Mouse (Mus musculus): Measurements from ENCODE around the gene Bcl6. TPM values are rescaled to one million over a fixed set of nuclear protein-coding genes. Genes with fewer than 3 reads are reported as not detected.

The Bcl6 gene
- polyA plus RNA-seq, 1 experiment from 2014 or later: 0.49 TPM

DNA sequence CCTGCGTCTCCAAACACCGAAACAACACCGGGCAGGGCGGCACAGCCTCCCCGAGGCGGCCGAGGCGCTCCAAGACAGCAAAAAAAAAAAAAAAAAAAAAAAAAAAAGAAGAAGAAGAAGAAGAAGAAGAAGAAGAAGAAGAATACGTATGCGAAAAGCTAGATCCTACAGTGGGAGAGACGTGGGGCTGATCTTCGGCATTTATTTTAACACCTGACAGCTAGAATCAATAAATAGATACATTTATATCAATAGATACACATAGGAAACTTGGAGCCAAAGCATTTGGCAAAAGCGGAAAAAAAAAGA, 541 bp downstream of the Bcl6 start:
- no peak for ATAC-seq (replicated peaks; ENCODE audit: low FRiP score, low TSS enrichment, low read depth)
- Histone ChIP-seq H3K9me3 (ENCODE audit: control insufficient read depth, low read length) (no peaks in the 10 kb centered on the region), H3K9ac (ENCODE audit: low read length) (peak overlapping the region; percentile 71), H3K4me1 (replicated peaks; ENCODE audit: control insufficient read depth, insufficient read depth, low read length) (peaks cover 30% of the 10 kb centered on the region), H3K36me3 (ENCODE audit: control insufficient read depth, insufficient read depth, low read length) (no peaks in the 10 kb centered on the region), H3K4me2 (ENCODE audit: low read length) (peak overlapping the region; percentile 95), H3K4me3 (ENCODE audit: low read depth, low read length) (peak overlapping the region; percentile 79), H3K27me3 (replicated peaks; ENCODE audit: control insufficient read depth, insufficient read depth, low read length) (peaks cover 3% of the 10 kb centered on the region; the same call in 1 of the 2 replicates), H3K27ac (ENCODE audit: low read depth) (peak overlapping the region; percentile 98)
- DNase-seq (ENCODE audit: low spot score): no peak
- 1% methylated on average over 13 of the region's 13 CpGs for WGBS

DNA sequence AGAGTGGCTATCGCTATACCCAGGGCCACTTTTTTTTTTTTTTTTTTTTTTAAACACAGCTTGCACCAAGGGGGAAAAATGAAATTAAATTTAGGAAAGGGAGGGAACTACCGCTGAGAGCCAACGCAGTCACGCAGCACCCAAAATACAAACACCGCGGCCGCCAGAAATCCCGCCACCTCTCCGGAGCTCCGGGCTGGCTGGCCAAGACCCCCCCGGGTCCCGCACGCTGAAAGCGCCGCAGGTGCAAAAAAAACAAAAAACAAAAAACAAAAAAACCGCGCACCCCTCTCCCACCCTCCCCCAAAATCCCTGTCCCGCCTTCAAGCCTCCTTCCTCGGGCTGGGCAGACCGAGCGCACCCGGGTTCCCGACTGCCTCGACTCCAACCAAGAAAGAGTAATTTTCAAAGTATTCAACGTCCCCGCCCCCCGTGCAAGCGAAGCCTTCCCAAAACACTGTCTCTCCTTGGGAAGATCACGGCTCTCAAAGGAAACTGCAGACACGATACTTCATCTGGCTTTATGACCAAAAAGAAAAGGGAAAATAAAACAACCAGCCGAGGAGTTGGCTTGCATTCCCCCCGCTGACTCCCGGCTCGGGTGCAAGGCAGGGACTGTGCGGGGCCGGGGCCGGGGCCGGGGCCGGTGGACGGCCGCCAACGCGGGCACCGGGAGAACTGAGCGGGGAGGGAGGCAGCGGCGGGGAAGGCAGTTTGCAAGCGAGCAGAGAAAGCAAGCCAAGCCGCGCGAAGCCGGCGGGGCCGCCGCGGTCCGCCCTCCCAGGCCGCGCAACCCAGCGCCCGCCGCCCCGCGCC, 1.1 kb downstream of the Bcl6 start:
- no peaks in the 10 kb centered on the region for H3K36me3 ChIP-seq (ENCODE audit: control insufficient read depth, insufficient read depth, low read length)
- H3K4me2 ChIP-seq (ENCODE audit: low read length): peak overlapping the region; percentile 95
- peak overlapping the region; percentile 71 for H3K9ac ChIP-seq (ENCODE audit: low read length)
- peak overlapping the region; percentile 98 for H3K27ac ChIP-seq (ENCODE audit: low read depth)
- H3K27me3 ChIP-seq (replicated peaks; ENCODE audit: control insufficient read depth, insufficient read depth, low read length): peaks cover 3% of the 10 kb centered on the region; the same call in 1 of the 2 replicates
- peaks cover 28% of the 10 kb centered on the region for H3K4me1 ChIP-seq (replicated peaks; ENCODE audit: control insufficient read depth, insufficient read depth, low read length)
- H3K4me3 ChIP-seq (ENCODE audit: low read depth, low read length): peak overlapping the region; percentile 79
- no peaks in the 10 kb centered on the region for H3K9me3 ChIP-seq (ENCODE audit: control insufficient read depth, low read length)
- DNase-seq (ENCODE audit: low spot score): peak; percentile 80
- under 1% methylated on average over 62 of the region's 64 CpGs for WGBS
- no peak for ATAC-seq (replicated peaks; ENCODE audit: low FRiP score, low TSS enrichment, low read depth)

DNA sequence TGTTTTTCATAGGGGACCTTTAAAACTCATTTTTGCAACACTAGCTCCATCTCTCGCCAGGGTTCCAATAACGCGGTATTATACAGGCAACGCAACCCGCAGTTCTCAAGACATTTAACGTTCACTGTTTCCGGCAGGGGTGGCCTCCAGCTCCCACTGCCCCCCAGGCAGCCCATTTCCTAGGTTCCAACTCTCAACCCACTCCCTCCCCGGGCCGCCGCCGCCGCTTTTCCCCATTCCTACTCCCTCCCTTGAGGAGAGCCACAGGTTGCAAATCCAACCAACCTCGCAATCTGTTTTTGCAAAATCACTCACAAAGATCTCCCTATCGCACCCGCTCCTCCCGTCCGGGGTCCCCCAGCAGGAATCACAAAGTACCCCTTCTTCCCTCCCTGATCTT, 1.8 kb downstream of the Bcl6 start:
- H3K4me1 ChIP-seq (replicated peaks; ENCODE audit: control insufficient read depth, insufficient read depth, low read length): peaks cover 30% of the 10 kb centered on the region
- no peaks in the 10 kb centered on the region for H3K9me3 ChIP-seq (ENCODE audit: control insufficient read depth, low read length)
- peak overlapping the region; percentile 71 for H3K9ac ChIP-seq (ENCODE audit: low read length)
- H3K4me2 ChIP-seq (ENCODE audit: low read length): peak overlapping the region; percentile 95
- 3% methylated on average over 17 of the region's 17 CpGs for WGBS
- H3K36me3 ChIP-seq (ENCODE audit: control insufficient read depth, insufficient read depth, low read length): no peaks in the 10 kb centered on the region
- peaks cover 5% of the 10 kb centered on the region; the same call in 1 of the 2 replicates for H3K27me3 ChIP-seq (replicated peaks; ENCODE audit: control insufficient read depth, insufficient read depth, low read length)
- no peak overlapping the region for H3K27ac ChIP-seq (ENCODE audit: low read depth)
- H3K4me3 ChIP-seq (ENCODE audit: low read depth, low read length): peak overlapping the region; percentile 79
- DNase-seq (ENCODE audit: low spot score) (peak; percentile 75), ATAC-seq (replicated peaks; ENCODE audit: low FRiP score, low TSS enrichment, low read depth) (no peak)

DNA sequence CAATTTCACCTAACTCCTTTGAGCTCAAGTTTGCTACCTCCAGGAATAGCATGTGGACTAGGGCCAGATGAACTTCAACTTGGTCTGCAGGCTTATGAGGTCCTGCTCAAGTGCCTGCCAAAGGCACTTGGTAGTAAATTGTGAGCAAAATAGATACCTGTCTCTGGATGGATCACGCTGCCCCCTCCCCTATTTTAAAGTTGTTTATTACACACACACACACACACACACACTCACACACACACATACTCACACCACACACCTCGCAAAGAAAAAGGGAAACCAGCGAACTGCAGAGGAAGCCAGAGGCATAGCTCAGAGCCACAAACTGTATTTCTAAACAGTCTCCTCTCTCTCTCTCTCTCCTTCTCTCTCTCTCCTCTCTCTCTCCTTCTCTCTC, 2.5 kb downstream of the Bcl6 start:
- no peak overlapping the region for H3K9ac ChIP-seq (ENCODE audit: low read length)
- peaks cover 33% of the 10 kb centered on the region for H3K4me1 ChIP-seq (replicated peaks; ENCODE audit: control insufficient read depth, insufficient read depth, low read length)
- H3K9me3 ChIP-seq (ENCODE audit: control insufficient read depth, low read length): no peaks in the 10 kb centered on the region
- H3K36me3 ChIP-seq (ENCODE audit: control insufficient read depth, insufficient read depth, low read length): no peaks in the 10 kb centered on the region
- peak overlapping the region; percentile 95 for H3K4me2 ChIP-seq (ENCODE audit: low read length)
- no peak overlapping the region for H3K27ac ChIP-seq (ENCODE audit: low read depth)
- H3K27me3 ChIP-seq (replicated peaks; ENCODE audit: control insufficient read depth, insufficient read depth, low read length): peaks cover 12% of the 10 kb centered on the region
- ATAC-seq (replicated peaks; ENCODE audit: low FRiP score, low TSS enrichment, low read depth) (no peak), DNase-seq (ENCODE audit: low spot score) (no peak)
- peak overlapping the region; percentile 79; the same call in 1 of the 2 replicates for H3K4me3 ChIP-seq (ENCODE audit: low read depth, low read length)
- 10% methylated on average over 3 of the region's 3 CpGs for WGBS

DNA sequence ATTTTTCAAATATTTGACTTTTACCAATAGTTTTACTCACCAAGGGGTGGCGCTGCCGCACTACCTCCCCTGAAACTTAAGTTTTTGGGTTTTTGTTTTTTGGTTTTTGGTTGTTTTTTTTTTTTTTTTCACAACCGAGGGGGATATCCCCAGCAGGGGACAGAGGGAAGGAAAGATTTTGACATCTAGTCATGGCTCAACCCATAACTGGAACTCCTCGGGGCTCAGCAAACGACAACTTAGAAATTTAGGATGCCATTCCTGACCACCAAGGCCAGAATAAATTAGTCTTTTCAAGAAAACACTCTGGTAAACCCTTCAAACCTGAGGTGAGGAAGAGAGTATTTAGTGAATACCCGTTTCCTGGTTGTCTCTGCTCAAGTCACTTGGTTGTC, 3.2 kb downstream of the Bcl6 start:
- WGBS: 6% methylated on average over 6 of the region's 6 CpGs

DNA sequence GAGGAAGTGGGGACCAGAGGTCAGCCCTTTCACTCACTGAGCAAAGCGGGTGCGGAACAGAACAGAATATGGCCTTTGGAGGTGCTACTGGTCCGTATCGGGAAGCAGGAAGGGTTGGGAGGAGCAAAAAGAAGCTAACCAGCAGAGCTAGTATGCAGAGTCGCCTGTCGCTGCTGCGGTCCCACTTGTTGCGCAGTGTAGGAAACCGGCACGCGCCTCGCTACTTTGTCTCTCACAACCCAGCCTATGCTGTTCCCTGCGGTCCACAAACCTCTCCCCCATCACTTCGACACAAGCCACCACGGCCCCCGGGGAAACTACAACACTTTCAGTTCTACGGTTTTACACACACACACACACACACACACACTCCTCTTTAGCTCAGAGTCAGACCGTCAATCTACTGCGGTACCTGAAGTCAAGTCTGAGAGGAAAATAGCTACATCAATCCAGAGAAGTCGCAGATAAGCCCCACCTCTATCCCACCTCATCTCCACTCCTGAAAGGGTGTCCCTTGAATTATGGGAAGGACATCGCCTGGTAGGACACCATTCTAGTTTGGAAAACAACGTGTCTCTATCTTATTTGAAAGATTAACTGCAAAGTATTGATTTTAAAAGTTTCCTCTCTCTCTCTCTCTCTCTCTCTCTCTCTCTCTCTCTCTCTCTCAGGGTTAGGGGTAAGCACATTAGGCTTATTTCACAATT, 3.7 kb downstream of the Bcl6 start:
- peak overlapping the region; percentile 42 for H3K9ac ChIP-seq (ENCODE audit: low read length)
- peak overlapping the region; percentile 41 for H3K4me3 ChIP-seq (ENCODE audit: low read depth, low read length)
- ATAC-seq (replicated peaks; ENCODE audit: low FRiP score, low TSS enrichment, low read depth): no peak

More for the DNA sequence above, 3.2 kb downstream of the Bcl6 start:
- Histone ChIP-seq H3K36me3 (ENCODE audit: control insufficient read depth, insufficient read depth, low read length) (no peaks in the 10 kb centered on the region), H3K9ac (ENCODE audit: low read length) (no peak overlapping the region), H3K9me3 (ENCODE audit: control insufficient read depth, low read length) (no peaks in the 10 kb centered on the region), H3K4me3 (ENCODE audit: low read depth, low read length) (no peak overlapping the region), H3K4me1 (replicated peaks; ENCODE audit: control insufficient read depth, insufficient read depth, low read length) (peaks cover 33% of the 10 kb centered on the region), H3K27ac (ENCODE audit: low read depth) (no peak overlapping the region), H3K27me3 (replicated peaks; ENCODE audit: control insufficient read depth, insufficient read depth, low read length) (peaks cover 19% of the 10 kb centered on the region), H3K4me2 (ENCODE audit: low read length) (peak overlapping the region; percentile 94)
- DNase-seq (ENCODE audit: low spot score): no peak
- ATAC-seq (replicated peaks; ENCODE audit: low FRiP score, low TSS enrichment, low read depth): no peak

DNA sequence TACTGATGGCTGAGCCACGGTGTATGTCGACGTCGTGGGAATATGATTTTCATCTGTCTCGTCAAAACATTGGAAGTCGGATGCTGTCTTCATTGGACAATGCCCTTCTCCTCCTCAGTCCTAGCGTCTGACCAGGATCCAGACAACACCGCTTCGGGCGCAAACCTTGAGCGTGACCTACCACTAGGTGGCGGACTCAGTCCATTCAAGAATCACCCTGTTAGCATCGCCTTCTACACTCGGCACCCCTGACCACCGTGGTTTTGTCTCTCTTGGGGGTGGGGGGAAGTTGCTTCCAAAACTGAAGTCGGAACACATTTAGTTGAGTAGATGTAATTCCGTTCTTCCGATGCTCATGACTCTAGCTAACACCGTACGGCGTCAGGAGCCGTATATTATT, 4.5 kb downstream of the Bcl6 start:
- Histone ChIP-seq H3K4me2 (ENCODE audit: low read length) (peak overlapping the region; percentile 94), H3K9ac (ENCODE audit: low read length) (peak overlapping the region; percentile 42; the same call in 1 of the 2 replicates), H3K9me3 (ENCODE audit: control insufficient read depth, low read length) (no peaks in the 10 kb centered on the region), H3K27ac (ENCODE audit: low read depth) (no peak overlapping the region), H3K36me3 (ENCODE audit: control insufficient read depth, insufficient read depth, low read length) (no peaks in the 10 kb centered on the region), H3K4me3 (ENCODE audit: low read depth, low read length) (peak overlapping the region; percentile 41), H3K4me1 (replicated peaks; ENCODE audit: control insufficient read depth, insufficient read depth, low read length) (peaks cover 28% of the 10 kb centered on the region), H3K27me3 (replicated peaks; ENCODE audit: control insufficient read depth, insufficient read depth, low read length) (peaks cover 30% of the 10 kb centered on the region)
- ATAC-seq (replicated peaks; ENCODE audit: low FRiP score, low TSS enrichment, low read depth): 0 out of 2 replicates have a peak, but pooled peaks have one; percentile 21
- WGBS: under 1% methylated on average over 22 of the region's 22 CpGs
- peak; percentile 96 for DNase-seq (ENCODE audit: low spot score)

More for the DNA sequence above, 3.7 kb downstream of the Bcl6 start:
- Histone ChIP-seq H3K9me3 (ENCODE audit: control insufficient read depth, low read length) (no peaks in the 10 kb centered on the region), H3K4me2 (ENCODE audit: low read length) (peak overlapping the region; percentile 94), H3K27me3 (replicated peaks; ENCODE audit: control insufficient read depth, insufficient read depth, low read length) (peaks cover 25% of the 10 kb centered on the region), H3K36me3 (ENCODE audit: control insufficient read depth, insufficient read depth, low read length) (no peaks in the 10 kb centered on the region), H3K4me1 (replicated peaks; ENCODE audit: control insufficient read depth, insufficient read depth, low read length) (peaks cover 32% of the 10 kb centered on the region), H3K27ac (ENCODE audit: low read depth) (no peak overlapping the region)
- DNase-seq (ENCODE audit: low spot score): peak; percentile 79
- 3% methylated on average over 22 of the region's 22 CpGs for WGBS

DNA sequence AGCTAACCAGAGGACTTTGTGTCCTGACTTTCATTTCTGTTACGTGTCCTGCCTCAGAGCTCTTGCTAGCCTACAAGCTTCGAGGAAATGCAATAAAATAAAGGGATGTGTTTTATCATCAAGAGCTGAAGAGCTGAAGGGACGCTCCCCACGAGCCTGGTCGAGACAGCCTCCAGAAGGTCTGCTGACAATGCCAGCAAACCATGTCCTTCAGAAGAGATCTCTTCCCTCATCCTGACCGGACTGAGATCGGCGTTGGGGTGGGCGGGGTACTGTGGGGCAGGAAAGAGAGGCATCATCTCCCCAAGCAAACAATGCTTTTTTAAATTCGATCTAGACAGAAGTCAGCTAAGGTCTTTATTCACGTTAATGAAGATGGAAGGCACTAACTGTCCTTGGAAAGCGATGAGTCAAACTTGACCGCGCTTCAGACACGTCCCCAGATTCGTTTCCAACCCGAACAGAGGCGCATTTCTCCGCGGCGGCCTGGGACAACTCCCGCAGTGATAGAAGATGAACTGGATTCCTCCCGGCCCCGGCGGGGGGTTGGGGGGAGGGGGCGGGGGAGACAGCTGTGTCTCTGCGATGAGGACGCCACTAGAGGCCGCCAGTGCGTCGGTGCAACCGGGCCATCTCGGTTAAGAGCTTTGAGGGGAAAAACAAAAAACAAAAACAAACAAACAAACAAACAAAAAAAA, 5.6 kb downstream of the Bcl6 start:
- DNase-seq (ENCODE audit: low spot score): peak; percentile 84
- ATAC-seq (replicated peaks; ENCODE audit: low FRiP score, low TSS enrichment, low read depth): no peak
- H3K9ac ChIP-seq (ENCODE audit: low read length): peak overlapping the region; percentile 21

More for the DNA sequence above, 5.6 kb downstream of the Bcl6 start:
- Histone ChIP-seq H3K4me2 (ENCODE audit: low read length) (peak overlapping the region; percentile 93), H3K36me3 (ENCODE audit: control insufficient read depth, insufficient read depth, low read length) (no peaks in the 10 kb centered on the region), H3K4me1 (replicated peaks; ENCODE audit: control insufficient read depth, insufficient read depth, low read length) (peaks cover 28% of the 10 kb centered on the region), H3K4me3 (ENCODE audit: low read depth, low read length) (peak overlapping the region; percentile 33), H3K9me3 (ENCODE audit: control insufficient read depth, low read length) (no peaks in the 10 kb centered on the region), H3K27ac (ENCODE audit: low read depth) (no peak overlapping the region), H3K27me3 (replicated peaks; ENCODE audit: control insufficient read depth, insufficient read depth, low read length) (peaks cover 30% of the 10 kb centered on the region)
- under 1% methylated on average over 33 of the region's 33 CpGs for WGBS

All from intestine, embryonic 14.5 days (tissue).